Mouse (Mus musculus): ENCODE results near the gene Tmprss11e. TPM values are rescaled to one million over a fixed set of nuclear protein-coding genes. Genes with fewer than 3 reads are reported as not detected.

Tmprss11e gene
- polyA plus RNA-seq, 1 experiment from 2014 or later, result not detected

- Histone ChIP-seq H3K9ac (ENCODE audit: low read depth, low read length) (no peak overlapping the region), H3K4me3 (ENCODE audit: low read depth, low read length) (no peak overlapping the region), H3K4me1 (replicated peaks; ENCODE audit: control insufficient read depth, insufficient read depth, low read length) (no peaks in the 10 kb centered on the region), H3K27me3 (replicated peaks; ENCODE audit: control insufficient read depth, insufficient read depth, low read length) (no peaks in the 10 kb centered on the region), H3K4me2 (no peak overlapping the region), H3K36me3 (ENCODE audit: control insufficient read depth, insufficient read depth, low read length) (no peaks in the 10 kb centered on the region), H3K27ac (ENCODE audit: low read depth, low read length) (no peak overlapping the region), H3K9me3 (ENCODE audit: control insufficient read depth, low read length) (no peaks in the 10 kb centered on the region)
- ATAC-seq (replicated peaks; ENCODE audit: low FRiP score) (no peak), DNase-seq (ENCODE audit: low spot score) (no peak)
These were observed 25.4 kb upstream of the Tmprss11e start for GRCm38 (mm10) chr5:86771010-86771409.

GRCm38 (mm10) chr5:86769015-86769658 is 23.5 kb upstream of the Tmprss11e start:
- WGBS, result 64% methylated on average over 3 of the region's 3 CpGs

GRCm38 (mm10) chr5:86742796-86743195 is 2.8 kb downstream of the Tmprss11e start:
- Histone ChIP-seq H3K9ac (ENCODE audit: low read depth, low read length) (no peak overlapping the region), H3K27ac (ENCODE audit: low read depth, low read length) (no peak overlapping the region), H3K4me3 (ENCODE audit: low read depth, low read length) (no peak overlapping the region), H3K9me3 (ENCODE audit: control insufficient read depth, low read length) (no peaks in the 10 kb centered on the region), H3K36me3 (ENCODE audit: control insufficient read depth, insufficient read depth, low read length) (no peaks in the 10 kb centered on the region), H3K27me3 (replicated peaks; ENCODE audit: control insufficient read depth, insufficient read depth, low read length) (no peaks in the 10 kb centered on the region), H3K4me1 (replicated peaks; ENCODE audit: control insufficient read depth, insufficient read depth, low read length) (no peaks in the 10 kb centered on the region), H3K4me2 (no peak overlapping the region)
- DNase-seq (ENCODE audit: low spot score) (no peak), ATAC-seq (replicated peaks; ENCODE audit: low FRiP score) (no peak)
- 57% methylated on average over 3 of the region's 3 CpGs for WGBS

More at GRCm38 (mm10) chr5:86769015-86769658, 23.5 kb upstream of the Tmprss11e start:
- DNase-seq (ENCODE audit: low spot score), result no peak
- no peaks in the 10 kb centered on the region for H3K36me3 ChIP-seq (ENCODE audit: control insufficient read depth, insufficient read depth, low read length)
- H3K9me3 ChIP-seq (ENCODE audit: control insufficient read depth, low read length), result no peaks in the 10 kb centered on the region
- no peak overlapping the region for H3K4me2 ChIP-seq
- no peak overlapping the region for H3K27ac ChIP-seq (ENCODE audit: low read depth, low read length)
- H3K4me3 ChIP-seq (ENCODE audit: low read depth, low read length), result no peak overlapping the region
- no peak overlapping the region for H3K9ac ChIP-seq (ENCODE audit: low read depth, low read length)
- H3K4me1 ChIP-seq (replicated peaks; ENCODE audit: control insufficient read depth, insufficient read depth, low read length), result no peaks in the 10 kb centered on the region
- no peak for ATAC-seq (replicated peaks; ENCODE audit: low FRiP score)
- no peaks in the 10 kb centered on the region for H3K27me3 ChIP-seq (replicated peaks; ENCODE audit: control insufficient read depth, insufficient read depth, low read length)

GRCm38 (mm10) chr5:86741146-86741545 is 4.5 kb downstream of the Tmprss11e start:
- ATAC-seq (replicated peaks; ENCODE audit: low FRiP score) (no peak), DNase-seq (ENCODE audit: low spot score) (no peak)
- Histone ChIP-seq H3K27ac (ENCODE audit: low read depth, low read length) (no peak overlapping the region), H3K36me3 (ENCODE audit: control insufficient read depth, insufficient read depth, low read length) (no peaks in the 10 kb centered on the region), H3K9ac (ENCODE audit: low read depth, low read length) (no peak overlapping the region), H3K4me3 (ENCODE audit: low read depth, low read length) (no peak overlapping the region), H3K9me3 (ENCODE audit: control insufficient read depth, low read length) (no peaks in the 10 kb centered on the region), H3K4me2 (no peak overlapping the region), H3K4me1 (replicated peaks; ENCODE audit: control insufficient read depth, insufficient read depth, low read length) (no peaks in the 10 kb centered on the region), H3K27me3 (replicated peaks; ENCODE audit: control insufficient read depth, insufficient read depth, low read length) (no peaks in the 10 kb centered on the region)
- WGBS, result 71% methylated on average over 5 of the region's 5 CpGs

GRCm38 (mm10) chr5:86735808-86736207 is 9.8 kb downstream of the Tmprss11e start:
- Histone ChIP-seq H3K36me3 (ENCODE audit: control insufficient read depth, insufficient read depth, low read length) (no peaks in the 10 kb centered on the region), H3K27me3 (replicated peaks; ENCODE audit: control insufficient read depth, insufficient read depth, low read length) (no peaks in the 10 kb centered on the region), H3K9ac (ENCODE audit: low read depth, low read length) (no peak overlapping the region), H3K27ac (ENCODE audit: low read depth, low read length) (no peak overlapping the region), H3K4me2 (no peak overlapping the region), H3K4me3 (ENCODE audit: low read depth, low read length) (no peak overlapping the region), H3K9me3 (ENCODE audit: control insufficient read depth, low read length) (no peaks in the 10 kb centered on the region), H3K4me1 (replicated peaks; ENCODE audit: control insufficient read depth, insufficient read depth, low read length) (no peaks in the 10 kb centered on the region)
- no peak; the same call in 1 of the 2 replicates for ATAC-seq (replicated peaks; ENCODE audit: low FRiP score)
- DNase-seq (ENCODE audit: low spot score), result no peak
- WGBS, result 72% methylated on average over 2 of the region's 2 CpGs

- Histone ChIP-seq H3K27ac (ENCODE audit: low read depth, low read length) (no peak overlapping the region), H3K9ac (ENCODE audit: low read depth, low read length) (no peak overlapping the region), H3K27me3 (replicated peaks; ENCODE audit: control insufficient read depth, insufficient read depth, low read length) (no peaks in the 10 kb centered on the region), H3K4me1 (replicated peaks; ENCODE audit: control insufficient read depth, insufficient read depth, low read length) (no peaks in the 10 kb centered on the region), H3K36me3 (ENCODE audit: control insufficient read depth, insufficient read depth, low read length) (no peaks in the 10 kb centered on the region), H3K4me3 (ENCODE audit: low read depth, low read length) (no peak overlapping the region), H3K4me2 (no peak overlapping the region), H3K9me3 (ENCODE audit: control insufficient read depth, low read length) (no peaks in the 10 kb centered on the region)
- WGBS, result 66% methylated on average over 4 of the region's 4 CpGs
- ATAC-seq (replicated peaks; ENCODE audit: low FRiP score) (no peak), DNase-seq (ENCODE audit: low spot score) (no peak)
These were observed 15.0 kb downstream of the Tmprss11e start for GRCm38 (mm10) chr5:86730587-86730986.

- H3K9ac ChIP-seq (ENCODE audit: low read depth, low read length), result no peak overlapping the region
- H3K4me1 ChIP-seq (replicated peaks; ENCODE audit: control insufficient read depth, insufficient read depth, low read length), result no peaks in the 10 kb centered on the region
- no peak overlapping the region for H3K4me2 ChIP-seq
- 74% methylated on average over 6 of the region's 6 CpGs for whole genome bisulfite sequencing
- no peaks in the 10 kb centered on the region for H3K27me3 ChIP-seq (replicated peaks; ENCODE audit: control insufficient read depth, insufficient read depth, low read length)
- no peak overlapping the region for H3K27ac ChIP-seq (ENCODE audit: low read depth, low read length)
- DNase-seq (ENCODE audit: low spot score) (no peak), ATAC-seq (replicated peaks; ENCODE audit: low FRiP score) (no peak)
- H3K4me3 ChIP-seq (ENCODE audit: low read depth, low read length), result no peak overlapping the region
- no peaks in the 10 kb centered on the region for H3K9me3 ChIP-seq (ENCODE audit: control insufficient read depth, low read length)
- H3K36me3 ChIP-seq (ENCODE audit: control insufficient read depth, insufficient read depth, low read length), result no peaks in the 10 kb centered on the region
These were observed 17.0 kb downstream of the Tmprss11e start for GRCm38 (mm10) chr5:86728574-86728973.

- Histone ChIP-seq H3K9ac (ENCODE audit: low read depth, low read length) (no peak overlapping the region), H3K4me2 (no peak overlapping the region), H3K27ac (ENCODE audit: low read depth, low read length) (no peak overlapping the region)
These were observed 18.6 kb downstream of the Tmprss11e start for GRCm38 (mm10) chr5:86727033-86727432.

GRCm38 (mm10) chr5:86725021-86725420 is 20.6 kb downstream of the Tmprss11e start:
- H3K9me3 ChIP-seq (ENCODE audit: control insufficient read depth, low read length), result no peaks in the 10 kb centered on the region
- DNase-seq (ENCODE audit: low spot score) (no peak), ATAC-seq (replicated peaks; ENCODE audit: low FRiP score) (no peak)
- no peaks in the 10 kb centered on the region for H3K27me3 ChIP-seq (replicated peaks; ENCODE audit: control insufficient read depth, insufficient read depth, low read length)
- no peaks in the 10 kb centered on the region for H3K36me3 ChIP-seq (ENCODE audit: control insufficient read depth, insufficient read depth, low read length)
- H3K9ac ChIP-seq (ENCODE audit: low read depth, low read length), result no peak overlapping the region
- H3K4me2 ChIP-seq, result no peak overlapping the region
- no peak overlapping the region for H3K27ac ChIP-seq (ENCODE audit: low read depth, low read length)
- no peaks in the 10 kb centered on the region for H3K4me1 ChIP-seq (replicated peaks; ENCODE audit: control insufficient read depth, insufficient read depth, low read length)
- no peak overlapping the region for H3K4me3 ChIP-seq (ENCODE audit: low read depth, low read length)

More at GRCm38 (mm10) chr5:86727033-86727432, 18.6 kb downstream of the Tmprss11e start:
- Histone ChIP-seq H3K4me3 (ENCODE audit: low read depth, low read length) (no peak overlapping the region), H3K27me3 (replicated peaks; ENCODE audit: control insufficient read depth, insufficient read depth, low read length) (no peaks in the 10 kb centered on the region), H3K9me3 (ENCODE audit: control insufficient read depth, low read length) (no peaks in the 10 kb centered on the region), H3K4me1 (replicated peaks; ENCODE audit: control insufficient read depth, insufficient read depth, low read length) (no peaks in the 10 kb centered on the region), H3K36me3 (ENCODE audit: control insufficient read depth, insufficient read depth, low read length) (no peaks in the 10 kb centered on the region)
- no peak for ATAC-seq (replicated peaks; ENCODE audit: low FRiP score)
- DNase-seq (ENCODE audit: low spot score), result no peak
- WGBS, result 81% methylated on average over 9 of the region's 9 CpGs

Measured in liver, embryonic 11.5 days (tissue).